Mouse (Mus musculus): ENCODE data around the gene Platr25.
A peak's percentile ranks its signal among the peaks of the same experiment; 100 is the strongest.
"Not testable (repeated sequence)": the region's sequence is repeated elsewhere in the genome, so short reads cannot be mapped to it uniquely, and the experiment has no call there.

Gene Platr25

GRCm38 (mm10) chr13:62760432-62761415 lies at the start of gene Platr25:
TSS of gene Platr25 (minus strand) at chr13:62760709.
- peak; percentile 53 for DNase-seq

GRCm38 (mm10) chr13:62807981-62808380 lies 47.5 kb upstream of the Platr25 start:
- not testable (repeated sequence) for DNase-seq

GRCm38 (mm10) chr13:62786135-62786493 lies 25.6 kb upstream of the Platr25 start:
- DNase-seq: not testable (repeated sequence)

- peak; percentile 67 for DNase-seq
Observed at GRCm38 (mm10) chr13:62785199-62786134, 25.0 kb upstream of the Platr25 start, which contains the start of gene Gm5141. TSS of gene Gm5141 (minus strand) at chr13:62785808.

- DNase-seq: not testable (repeated sequence)
Observed at GRCm38 (mm10) chr13:62763806-62764205, 3.3 kb upstream of the Platr25 start.

GRCm38 (mm10) chr13:62733322-62733721 lies 27.2 kb downstream of the Platr25 start:
- no peak for DNase-seq

GRCm38 (mm10) chr13:62712611-62713010 lies 47.9 kb downstream of the Platr25 start:
- DNase-seq: not testable (repeated sequence)

- DNase-seq: not testable (repeated sequence)
Observed at GRCm38 (mm10) chr13:62685287-62685648, 75.2 kb downstream of the Platr25 start.

GRCm38 (mm10) chr13:62684608-62685286 lies 75.8 kb downstream of the Platr25 start:
- DNase-seq: peak; percentile 56

GRCm38 (mm10) chr13:62653369-62653743 lies 107.2 kb downstream of the Platr25 start:
- DNase-seq: no peak

GRCm38 (mm10) chr13:62652681-62653368 lies 107.7 kb downstream of the Platr25 start:
- peak; percentile 78 for DNase-seq

- not testable (repeated sequence) for DNase-seq
Observed at GRCm38 (mm10) chr13:62627071-62627470, 133.4 kb downstream of the Platr25 start.

GRCm38 (mm10) chr13:62624277-62624665 lies 136.2 kb downstream of the Platr25 start:
- DNase-seq: not testable (repeated sequence)

- peak; percentile 73 for DNase-seq
Observed at GRCm38 (mm10) chr13:62623577-62624276, 136.8 kb downstream of the Platr25 start, which contains the start of gene 6720489N17Rik. TSS of gene 6720489N17Rik (minus strand) at chr13:62624182.
